Mouse (Mus musculus): Measurements from ENCODE around the gene Vps41.
A peak's percentile ranks its signal among the peaks of the same experiment; 100 is the strongest.

Gene Vps41

GRCm38 (mm10) chr13:18797555-18797954, 80.5 kb downstream of the Vps41 start:
- no peak for DNase-seq

GRCm38 (mm10) chr13:18800434-18800833, 83.3 kb downstream of the Vps41 start:
- DNase-seq: no peak

GRCm38 (mm10) chr13:18809465-18809864, 92.4 kb downstream of the Vps41 start:
- no peak for DNase-seq

GRCm38 (mm10) chr13:18809978-18810675, 93.0 kb downstream of the Vps41 start:
- DNase-seq: peak; percentile 10

GRCm38 (mm10) chr13:18824420-18825123, 107.5 kb downstream of the Vps41 start:
- no peak for DNase-seq

GRCm38 (mm10) chr13:18827029-18827428, 109.9 kb downstream of the Vps41 start:
- no peak for DNase-seq

GRCm38 (mm10) chr13:18830486-18830885, 113.4 kb downstream of the Vps41 start:
- DNase-seq: no peak

GRCm38 (mm10) chr13:18839231-18839630, 122.1 kb downstream of the Vps41 start:
- no peak for DNase-seq

- no peak for DNase-seq
Observed at GRCm38 (mm10) chr13:18840366-18840765, 123.3 kb downstream of the Vps41 start.

- no peak for DNase-seq
Observed at GRCm38 (mm10) chr13:18841019-18841418, 123.9 kb downstream of the Vps41 start.

GRCm38 (mm10) chr13:18841752-18842282, 124.7 kb downstream of the Vps41 start:
- no peak for DNase-seq

- no peak for DNase-seq
Observed at GRCm38 (mm10) chr13:18842556-18842955, 125.5 kb downstream of the Vps41 start.

GRCm38 (mm10) chr13:18843546-18843945, 126.5 kb downstream of the Vps41 start:
- DNase-seq: no peak

- DNase-seq: no peak
Observed at GRCm38 (mm10) chr13:18847386-18847785, 130.3 kb downstream of the Vps41 start.

GRCm38 (mm10) chr13:18849563-18849962, 132.5 kb downstream of the Vps41 start:
- no peak for DNase-seq

- DNase-seq: no peak
Observed at GRCm38 (mm10) chr13:18851182-18851581, 134.1 kb downstream of the Vps41 start.

GRCm38 (mm10) chr13:18852718-18853117, 135.6 kb downstream of the Vps41 start:
- DNase-seq: no peak

- no peak for DNase-seq
Observed at GRCm38 (mm10) chr13:18856026-18856802, 139.1 kb downstream of the Vps41 start.

- DNase-seq: no peak
Observed at GRCm38 (mm10) chr13:18858183-18858582, 141.1 kb downstream of the Vps41 start.

GRCm38 (mm10) chr13:18859389-18859788, 142.3 kb downstream of the Vps41 start:
- no peak for DNase-seq

GRCm38 (mm10) chr13:18868030-18868490, 151.0 kb downstream of the Vps41 start:
- DNase-seq: peak; percentile 51

- DNase-seq: no peak
Observed at GRCm38 (mm10) chr13:18868825-18869224, 151.7 kb downstream of the Vps41 start.

GRCm38 (mm10) chr13:18875321-18875720, 158.2 kb downstream of the Vps41 start:
- DNase-seq: no peak
